Mouse (Mus musculus) heart, adult 10 weeks (tissue): ENCODE measurements around the gene Fbxl12. TPM values are rescaled to one million over a fixed set of nuclear protein-coding genes. Genes with fewer than 3 reads are reported as not detected.

Experiments used
- polyA plus RNA-seq: library from polyadenylated mRNA; stranded (reverse); fragments of 350-450 nt; fragmentation: Illumina TruSeq; extraction: RNeasy Lipid Tissue Mini Kit (QIAGEN cat#74804); gene quantifications from one replicate; pipeline ENCODE4 v1.2.3, GENCODE M21; 2014; ENCODE audit warnings: low read depth, low replicate concordance

Fbxl12 gene
- polyA plus RNA-seq: 17.7 TPM

GRCm38 (mm10) chr9:20644360-20645081 lies at the start of gene Fbxl12:
TSS of gene Fbxl12 (minus strand) at chr9:20644767.

GRCm38 (mm10) chr9:20651602-20652259 lies 7.2 kb upstream of the Fbxl12 start, which contains the start of gene Pin1:
TSS of gene Pin1 (plus strand) at chr9:20652095.

GRCm38 (mm10) chr9:20642101-20642895 lies 2.3 kb downstream of the Fbxl12 start, which contains the start of gene Ubl5:
TSS of gene Ubl5 (plus strand) at chr9:20642878.

GRCm38 (mm10) chr9:20581175-20581634 lies 63.4 kb downstream of the Fbxl12 start, which contains the start of gene Zfp846:
TSS of gene Zfp846 (plus strand) at chr9:20581291.

Other genes starting within 250 kb of the Fbxl12 start
- gene Zfp26, start 184.6 kb downstream of the Fbxl12 start, polyA plus RNA-seq: 4.7 TPM
- gene Zfp426, start 152.0 kb downstream of the Fbxl12 start, polyA plus RNA-seq: 10.9 TPM
- 12.7 TPM for gene Zfp266, start 123.3 kb downstream of the Fbxl12 start, polyA plus RNA-seq
- 2.7 TPM for gene Zfp846, start 63.5 kb downstream of the Fbxl12 start, polyA plus RNA-seq
- gene Ubl5, start 1.9 kb downstream of the Fbxl12 start, polyA plus RNA-seq: 447 TPM
- gene Pin1, start 7.3 kb upstream of the Fbxl12 start, polyA plus RNA-seq: 17.5 TPM
- gene Olfm2, start 101.6 kb upstream of the Fbxl12 start, polyA plus RNA-seq: not detected
- 14.5 TPM for gene Col5a3, start 170.3 kb upstream of the Fbxl12 start, polyA plus RNA-seq
- gene Rdh8, start 173.7 kb upstream of the Fbxl12 start, polyA plus RNA-seq: not detected
- 11.0 TPM for gene A230050P20Rik, start 223.9 kb upstream of the Fbxl12 start, polyA plus RNA-seq
- gene Angptl6, start 235.0 kb upstream of the Fbxl12 start, polyA plus RNA-seq: 3.9 TPM
- gene Ppan, start 243.4 kb upstream of the Fbxl12 start, polyA plus RNA-seq: 11.1 TPM